Mouse (Mus musculus) stomach, embryonic 16.5 days (tissue): ENCODE data around the gene Gm49318. TPM values are rescaled to one million over a fixed set of nuclear protein-coding genes. Genes with fewer than 3 reads are reported as not detected.

Experiments used
- ATAC-seq: fragments of 200-750 bp; cut with Nextera tagmentation; 2 replicates; pipeline ENCODE4 v1.8.0; 2017; ENCODE audit warnings: moderate number of reproducible peaks, moderate TSS enrichment; ENCODE audit not compliant: insufficient read depth, low FRiP score
- H3K27ac ChIP-seq: fragments of 300-500 bp; sonication (generic); 2 replicates; pipeline ENCODE4 v1.5.1; 2014; ENCODE audit warnings: low read length
- H3K27me3 ChIP-seq: fragments of 300-500 bp; sonication (generic); 2 replicates; pipeline ENCODE4 v1.6.1; 2014; ENCODE audit warnings: low read length, control low read depth, mixed read lengths; ENCODE audit not compliant: control insufficient read depth, insufficient read depth
- H3K36me3 ChIP-seq: fragments of 300-500 bp; sonication (generic); 2 replicates; pipeline ENCODE4 v1.6.1; 2014; ENCODE audit warnings: low read length; ENCODE audit not compliant: control insufficient read depth, insufficient read depth
- H3K4me1 ChIP-seq: fragments of 300-500 bp; sonication (generic); 2 replicates; pipeline ENCODE4 v1.6.1; 2014; ENCODE audit warnings: low read length, control low read depth, mixed read lengths; ENCODE audit not compliant: control insufficient read depth, insufficient read depth
- H3K4me2 ChIP-seq: fragments of 300-500 bp; sonication (generic); 2 replicates; pipeline ENCODE4 v1.6.1; 2014; ENCODE audit warnings: low read depth, low read length, mixed read lengths
- H3K4me3 ChIP-seq: fragments of 300-500 bp; sonication (generic); replicated peaks from 2 replicates; pipeline ENCODE4 v1.5.1; 2014; ENCODE audit warnings: mild to moderate bottlenecking, low read length
- H3K9ac ChIP-seq: fragments of 300-500 bp; sonication (generic); 2 replicates; pipeline ENCODE4 v1.6.1; 2014; ENCODE audit warnings: low read length
- H3K9me3 ChIP-seq: fragments of 300-500 bp; sonication (generic); replicated peaks from 2 replicates; pipeline ENCODE4 v1.6.1; 2016; ENCODE audit warnings: low read length, control low read depth; ENCODE audit not compliant: control insufficient read depth
- WGBS: fragments of 180-500 bp; shearing (Covaris S2); extraction: QIAGEN DNeasy Blood & Tissue Kit; methylation state at CpG from one replicate; pipeline ENCODE4 v1.1.7; 2014; 5-methylcytosine and 5-hydroxymethylcytosine counted together
- polyA plus RNA-seq: library from polyadenylated mRNA; unstranded; fragments of >200 nt; fragmentation: Nextera tagmentation; extraction: Ambion mirVana; gene quantifications from 2 replicates; pipeline ENCODE4 v1.2.1, GENCODE M21; 2015

Gene Gm49318
- polyA plus RNA-seq, 1 experiment from 2014 or later = not detected

DNA sequence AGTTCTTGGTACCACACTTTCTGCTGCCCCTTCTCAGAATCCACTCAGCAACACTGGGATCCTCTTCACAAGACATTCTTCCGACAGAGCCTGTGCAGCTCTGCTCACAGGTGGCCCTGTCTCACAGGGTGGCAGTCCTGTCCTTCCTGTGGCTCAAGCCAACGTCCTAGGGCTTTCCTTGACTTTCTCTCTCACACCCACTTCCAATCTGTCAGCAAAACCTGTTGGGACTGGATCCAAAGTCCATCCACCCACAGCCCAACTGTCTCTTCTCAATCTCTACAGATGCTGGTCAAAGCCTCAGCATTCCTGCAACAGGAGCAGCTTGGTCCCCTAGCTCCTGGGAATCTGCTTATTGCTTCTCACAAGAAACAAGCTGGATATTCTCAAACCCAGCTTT lies 9.7 kb downstream of the Gm49318 start:
- Histone ChIP-seq H3K27ac (no peak overlapping the region), H3K4me2 (no peak overlapping the region), H3K9me3 (no peaks in the 10 kb centered on the region), H3K9ac (no peak overlapping the region), H3K27me3 (no peaks in the 10 kb centered on the region), H3K36me3 (peaks cover 20% of the 10 kb centered on the region), H3K4me3 (no peak overlapping the region), H3K4me1 (no peaks in the 10 kb centered on the region)
- WGBS = 73% methylated on average over 2 of the region's 2 CpGs
- no peak for ATAC-seq

DNA sequence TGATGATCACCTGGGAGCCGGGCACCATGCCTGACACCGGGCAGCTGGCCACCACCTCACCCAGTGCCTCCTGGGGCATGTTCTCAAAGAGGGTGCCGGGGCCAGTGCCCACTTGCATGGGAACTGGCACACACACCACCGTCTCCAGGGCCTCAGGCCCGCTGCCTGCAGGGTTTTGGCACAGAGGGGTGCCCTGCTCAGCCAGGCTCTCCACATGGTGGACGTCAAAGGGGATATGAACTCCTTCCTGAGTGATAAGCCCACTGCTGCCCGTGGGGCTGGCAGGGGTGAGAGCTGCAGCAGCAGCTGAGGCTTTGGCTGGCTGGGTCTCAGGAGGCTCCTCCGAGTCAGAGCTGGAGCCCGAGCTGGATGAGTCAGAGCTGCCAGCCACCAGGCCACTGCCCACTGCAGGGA lies 13.0 kb downstream of the Gm49318 start:
- no peak overlapping the region for H3K4me2 ChIP-seq
- H3K27me3 ChIP-seq = peaks cover 17% of the 10 kb centered on the region
- H3K9me3 ChIP-seq = no peaks in the 10 kb centered on the region
- WGBS = 88% methylated on average over 9 of the region's 9 CpGs
- H3K4me3 ChIP-seq = no peak overlapping the region
- H3K4me1 ChIP-seq = 0 out of 2 replicates have a peak, but pooled peaks cover 2% of the 10 kb centered on the region
- no peak for ATAC-seq
- H3K36me3 ChIP-seq = peaks cover 8% of the 10 kb centered on the region
- H3K27ac ChIP-seq = no peak overlapping the region
- H3K9ac ChIP-seq = no peak overlapping the region

DNA sequence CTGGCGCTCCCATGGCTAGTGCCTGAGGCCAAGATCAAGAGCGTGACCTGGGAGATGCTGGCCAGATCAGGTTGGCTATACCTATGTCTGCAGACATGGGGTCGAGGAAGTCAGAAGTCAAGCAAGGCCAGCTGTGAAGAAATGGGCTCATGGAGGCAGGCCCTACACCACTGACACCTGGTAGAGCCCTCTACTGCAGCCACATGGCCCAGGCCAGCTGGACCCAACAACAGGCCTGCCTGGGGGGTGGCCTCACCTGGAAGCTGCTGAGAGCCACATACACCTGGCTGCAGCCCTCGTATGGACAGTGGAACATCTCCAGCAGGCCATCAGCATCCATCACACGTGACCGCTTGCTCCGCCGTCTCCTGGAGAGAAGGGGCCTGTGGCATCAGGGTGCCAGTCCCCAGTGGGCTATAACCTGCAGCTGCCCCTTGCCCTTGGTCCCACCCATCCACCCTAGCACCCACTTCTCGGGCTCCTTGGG lies 14.0 kb downstream of the Gm49318 start:
- Histone ChIP-seq H3K27me3 (peaks cover 26% of the 10 kb centered on the region), H3K9ac (no peak overlapping the region), H3K4me3 (no peak overlapping the region), H3K27ac (no peak overlapping the region), H3K4me2 (no peak overlapping the region), H3K4me1 (0 out of 2 replicates have a peak, but pooled peaks cover 2% of the 10 kb centered on the region), H3K36me3 (peaks cover 8% of the 10 kb centered on the region), H3K9me3 (no peaks in the 10 kb centered on the region)
- WGBS = 91% methylated on average over 9 of the region's 9 CpGs
- ATAC-seq = no peak

DNA sequence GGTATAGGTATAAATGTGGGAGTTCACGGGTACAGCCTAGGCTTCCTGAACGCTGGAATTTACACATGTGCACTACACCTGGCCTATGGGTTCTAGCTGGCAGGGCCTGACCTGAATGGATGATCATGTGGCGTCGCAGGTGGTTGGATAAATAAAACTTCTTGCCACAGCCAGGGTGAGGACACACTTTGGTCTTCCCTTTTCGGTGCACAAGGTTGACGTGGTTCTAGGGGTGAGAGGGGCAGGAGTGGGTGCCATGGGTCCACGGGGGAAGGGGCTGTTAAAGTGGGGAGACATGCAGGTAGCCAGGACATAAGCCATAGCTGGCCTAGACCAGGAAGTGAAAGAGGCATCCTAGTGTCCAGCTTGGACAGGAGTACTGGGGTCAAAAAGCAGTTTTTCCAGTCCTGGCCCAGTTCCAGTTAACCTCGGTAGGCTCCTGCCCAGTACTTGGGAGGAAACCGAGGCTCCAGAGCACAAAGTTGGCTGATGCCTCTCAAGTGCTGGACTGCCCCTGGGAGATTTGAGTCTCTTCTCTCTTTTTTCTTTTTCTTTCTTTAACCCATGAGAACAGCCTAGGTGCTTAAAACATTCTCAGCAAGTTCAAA lies 14.7 kb downstream of the Gm49318 start:
- Histone ChIP-seq H3K27ac (no peak overlapping the region), H3K4me1 (peaks cover 5% of the 10 kb centered on the region; the same call in 1 of the 2 replicates), H3K36me3 (peaks cover 8% of the 10 kb centered on the region), H3K9ac (no peak overlapping the region), H3K9me3 (no peaks in the 10 kb centered on the region), H3K4me2 (no peak overlapping the region), H3K27me3 (peaks cover 33% of the 10 kb centered on the region), H3K4me3 (no peak overlapping the region)
- no peak; the same call in 1 of the 2 replicates for ATAC-seq
- WGBS = 66% methylated on average over 9 of the region's 9 CpGs

DNA sequence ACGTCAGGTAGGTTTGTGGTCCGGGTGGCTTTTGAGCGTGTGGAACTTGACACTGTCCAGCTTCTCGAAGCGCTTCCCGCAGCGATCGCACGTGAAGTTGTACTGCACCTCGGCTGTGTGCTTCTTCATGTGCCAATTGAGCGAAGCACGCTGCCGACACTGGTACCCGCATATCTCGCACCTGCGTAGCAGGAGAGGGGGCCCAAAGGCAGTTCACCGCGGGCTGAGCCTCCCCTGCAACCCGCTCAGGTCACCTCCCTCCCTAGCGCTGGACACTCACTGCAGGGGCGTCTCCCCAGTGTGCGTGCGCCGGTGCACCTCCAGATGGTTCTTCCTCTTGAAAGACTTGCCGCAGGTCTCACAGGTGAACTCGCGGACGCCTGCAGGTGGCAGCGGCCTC lies 15.3 kb downstream of the Gm49318 start:
- 28% methylated on average over 29 of the region's 29 CpGs for WGBS
- Histone ChIP-seq H3K9ac (no peak overlapping the region), H3K9me3 (no peaks in the 10 kb centered on the region), H3K27me3 (peaks cover 40% of the 10 kb centered on the region), H3K36me3 (peaks cover 8% of the 10 kb centered on the region), H3K4me1 (peaks cover 11% of the 10 kb centered on the region), H3K4me3 (no peak overlapping the region), H3K27ac (no peak overlapping the region), H3K4me2 (no peak overlapping the region)
- no peak for ATAC-seq

DNA sequence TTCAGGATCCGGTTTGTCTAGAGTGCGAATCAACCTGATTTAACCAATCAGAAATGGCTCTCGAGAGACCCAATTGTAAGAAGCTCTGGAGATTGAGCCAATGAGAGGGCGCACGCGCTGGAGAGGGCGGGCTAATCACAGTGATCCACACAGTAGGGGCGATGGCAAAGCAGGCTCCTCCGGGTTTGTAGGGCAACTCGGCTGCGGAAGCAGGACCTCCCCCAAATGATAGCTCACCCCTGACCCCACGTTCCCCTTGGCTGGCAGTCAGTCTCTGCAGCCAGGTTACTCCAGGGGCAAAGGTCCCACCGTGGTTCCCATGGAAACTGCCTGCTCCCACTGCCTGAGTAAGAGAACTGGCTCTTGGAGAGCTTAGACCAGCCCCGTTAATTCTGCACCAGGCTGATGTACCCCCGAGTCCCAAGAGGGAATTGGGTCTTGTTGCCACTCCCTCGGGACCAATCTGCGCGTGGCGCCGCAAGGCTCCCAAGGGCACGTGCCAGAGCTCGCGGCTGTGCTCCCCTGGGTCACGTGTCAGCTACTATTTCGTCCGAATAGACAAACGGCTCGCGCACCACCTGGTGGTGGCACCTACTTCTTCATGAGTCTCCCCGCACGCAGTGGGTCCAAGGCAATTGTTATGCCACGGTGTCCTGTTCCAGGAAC lies 16.5 kb downstream of the Gm49318 start:
- Histone ChIP-seq H3K27me3 (peaks cover 51% of the 10 kb centered on the region), H3K4me1 (peaks cover 18% of the 10 kb centered on the region), H3K9ac (no peak overlapping the region), H3K9me3 (no peaks in the 10 kb centered on the region), H3K36me3 (peaks cover 7% of the 10 kb centered on the region), H3K4me2 (peak overlapping the region; percentile 29; the same call in 1 of the 2 replicates), H3K27ac (no peak overlapping the region), H3K4me3 (no peak overlapping the region)
- peak; percentile 30; the same call in 1 of the 2 replicates for ATAC-seq
- 3% methylated on average over 32 of the region's 32 CpGs for WGBS

DNA sequence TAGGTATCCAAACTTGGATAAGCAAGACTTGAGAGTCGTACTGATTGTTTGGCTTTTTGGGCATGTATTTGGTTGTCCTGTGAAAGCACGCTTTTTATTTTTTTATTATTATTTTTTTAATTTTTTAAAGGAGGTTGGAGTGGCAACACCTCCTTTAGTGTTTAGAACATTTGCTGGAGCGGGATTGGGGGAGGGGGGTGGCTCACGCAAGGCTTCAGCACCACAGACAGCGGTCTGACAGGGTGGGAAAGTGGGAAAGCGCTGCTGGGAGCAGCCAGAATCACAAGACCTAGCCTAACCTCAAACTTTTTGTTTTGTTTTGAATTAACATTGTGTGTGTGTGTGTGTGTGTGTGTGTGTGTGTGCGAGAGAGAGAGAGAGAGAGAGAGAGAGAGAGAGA lies 17.4 kb downstream of the Gm49318 start:
- Histone ChIP-seq H3K36me3 (peaks cover 2% of the 10 kb centered on the region; the same call in 1 of the 2 replicates), H3K27me3 (peaks cover 51% of the 10 kb centered on the region), H3K4me2 (no peak overlapping the region), H3K27ac (no peak overlapping the region), H3K9ac (no peak overlapping the region), H3K4me1 (peaks cover 18% of the 10 kb centered on the region), H3K9me3 (no peaks in the 10 kb centered on the region), H3K4me3 (no peak overlapping the region)
- no peak for ATAC-seq
- 24% methylated on average over 7 of the region's 7 CpGs for WGBS

DNA sequence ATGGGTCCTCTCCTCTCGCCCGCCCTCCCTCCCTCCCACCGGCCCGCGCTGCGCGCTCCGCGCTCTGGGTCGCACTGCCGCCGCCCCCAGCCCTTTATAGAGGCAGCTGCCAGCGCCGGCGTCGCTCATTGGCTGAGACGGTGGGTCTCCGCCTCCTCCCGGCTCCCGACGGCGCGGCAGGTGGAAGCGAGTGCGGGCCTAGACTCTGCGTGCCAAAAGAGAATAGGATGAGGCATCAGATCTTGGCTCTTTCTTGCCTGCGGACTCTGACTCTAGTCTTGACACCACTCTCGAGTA lies 19.2 kb downstream of the Gm49318 start, which contains the start of gene Elavl3:
Gene Elavl3 (minus strand): TSS at position 66 of the 297 bp plus-strand sequence.
- Histone ChIP-seq H3K27me3 (peaks cover 56% of the 10 kb centered on the region), H3K4me2 (peak within 1 kb of the TSS; percentile 59), H3K4me1 (peaks cover 18% of the 10 kb centered on the region), H3K36me3 (no peaks in the 10 kb centered on the region), H3K9me3 (no peaks in the 10 kb centered on the region), H3K9ac (peak within 1 kb of the TSS; percentile 43), H3K4me3 (peak within 1 kb of the TSS; percentile 38), H3K27ac (no peak within 1 kb of the TSS)
- no peak for ATAC-seq
- 2% methylated on average over 28 of the region's 28 CpGs for WGBS

DNA sequence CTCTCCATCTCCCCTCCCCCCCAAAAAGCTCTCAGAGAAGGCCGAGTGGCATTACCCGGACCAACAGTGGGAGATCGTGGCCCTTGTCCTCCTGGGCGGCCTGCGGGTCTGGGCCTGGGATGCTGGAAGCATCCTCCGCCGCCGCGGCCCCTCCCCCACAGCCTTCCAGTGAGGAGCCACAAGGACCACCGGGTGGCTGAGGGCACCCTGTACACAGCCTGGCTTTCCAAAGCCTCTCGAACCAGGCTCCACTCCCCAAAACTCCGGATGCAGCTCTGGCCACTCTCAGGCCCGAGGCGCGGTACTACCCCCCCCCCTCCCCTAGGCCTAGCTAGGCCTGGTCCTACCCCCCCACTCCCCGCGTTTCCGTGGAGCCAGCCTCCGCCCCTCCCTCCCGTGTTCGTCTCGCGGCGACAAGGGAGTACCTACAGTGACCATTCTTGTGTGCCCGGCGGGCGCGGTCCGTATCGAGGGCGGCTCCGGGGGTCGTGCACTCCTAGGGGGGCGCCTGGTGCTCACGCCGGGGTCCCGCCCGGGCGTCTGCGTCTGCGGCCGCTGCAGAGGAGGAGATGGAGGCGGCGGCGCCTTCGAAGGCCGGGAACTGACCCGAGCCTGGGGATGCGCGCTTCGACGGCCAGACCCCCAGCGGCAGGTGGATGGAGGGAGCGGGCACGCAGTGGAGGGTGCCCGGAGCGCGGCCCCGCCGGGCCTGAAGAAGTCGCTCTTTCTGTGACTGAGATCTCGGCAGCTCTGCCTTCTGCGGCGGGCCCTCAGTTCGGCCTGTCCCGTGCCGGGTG lies 19.7 kb downstream of the Gm49318 start:
- Histone ChIP-seq H3K4me1 (peaks cover 18% of the 10 kb centered on the region), H3K4me2 (peak overlapping the region; percentile 59), H3K27me3 (peaks cover 56% of the 10 kb centered on the region), H3K27ac (no peak overlapping the region), H3K4me3 (peak overlapping the region; percentile 38), H3K9ac (peak overlapping the region; percentile 43), H3K36me3 (no peaks in the 10 kb centered on the region), H3K9me3 (no peaks in the 10 kb centered on the region)
- WGBS = 2% methylated on average over 65 of the region's 67 CpGs
- 0 out of 2 replicates have a peak, but pooled peaks have one; percentile 3 for ATAC-seq
